Mouse (Mus musculus) urinary bladder, postnatal 10 days (tissue): ENCODE results near the gene Igfals.
A peak's percentile ranks its signal among the peaks of the same experiment; 100 is the strongest.

Experiments used
- DNase-seq: peaks from one replicate; pipeline ENCODE4 v3.0.0; 2022; ENCODE audit warnings: low spot score

Gene Igfals

GRCm38 (mm10) chr17:24865776-24866175, at the start of gene Igfals:
Igfals (plus strand) TSS chr17:24865997.
- no peak for DNase-seq

- DNase-seq = no peak
Observed at GRCm38 (mm10) chr17:24817503-24817902, 48.3 kb upstream of the Igfals start.

GRCm38 (mm10) chr17:24818172-24818571, 47.6 kb upstream of the Igfals start:
- DNase-seq = no peak

GRCm38 (mm10) chr17:24819469-24819868, 46.3 kb upstream of the Igfals start:
- DNase-seq = no peak

- DNase-seq = no peak
Observed at GRCm38 (mm10) chr17:24821351-24822280, 44.2 kb upstream of the Igfals start.

DNA sequence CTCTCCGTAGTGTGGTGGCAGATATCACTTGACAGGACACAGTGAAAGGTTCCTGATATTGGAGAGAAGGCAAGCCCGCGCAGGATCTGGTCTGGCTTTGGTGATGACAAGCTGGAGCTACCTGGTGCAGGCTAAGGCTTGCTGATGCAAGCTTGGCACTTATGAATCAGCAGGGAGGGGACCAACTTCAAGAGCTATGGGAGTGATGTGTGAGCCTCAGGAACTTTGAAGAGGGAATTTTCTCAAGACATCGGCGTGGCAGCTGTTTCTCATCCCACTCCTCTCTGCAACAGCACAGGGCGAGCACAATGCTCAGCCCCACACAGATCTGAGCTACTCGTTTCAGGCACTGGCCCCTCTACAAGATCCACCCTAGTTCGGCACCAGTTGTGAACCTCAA, 26.0 kb upstream of the Igfals start, which contains the start of gene Hagh:
TSS of gene Hagh (plus strand) at position 302 of the 400 bp plus-strand sequence.
- no peak for DNase-seq

DNA sequence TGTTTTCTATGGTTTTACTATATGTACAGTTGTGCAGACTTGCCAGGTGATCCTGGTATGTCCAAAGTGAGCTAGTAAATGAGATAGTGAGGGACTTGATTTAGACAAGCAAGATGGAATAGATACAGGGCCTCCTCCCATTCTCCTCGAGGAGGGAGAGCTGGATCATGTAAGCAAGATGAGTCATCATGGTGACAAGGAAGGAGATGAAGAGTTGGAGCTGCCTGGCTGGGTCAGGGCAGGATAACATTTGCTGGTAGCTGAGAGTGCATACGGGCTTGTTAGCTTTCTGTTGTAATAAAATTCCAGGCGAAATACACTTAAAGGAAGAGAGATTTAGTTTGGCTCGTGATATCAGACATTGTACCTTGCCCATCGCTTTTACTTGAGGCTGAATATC, 25.5 kb upstream of the Igfals start:
- DNase-seq = no peak

GRCm38 (mm10) chr17:24841133-24841532, 24.7 kb upstream of the Igfals start:
- no peak for DNase-seq

DNA sequence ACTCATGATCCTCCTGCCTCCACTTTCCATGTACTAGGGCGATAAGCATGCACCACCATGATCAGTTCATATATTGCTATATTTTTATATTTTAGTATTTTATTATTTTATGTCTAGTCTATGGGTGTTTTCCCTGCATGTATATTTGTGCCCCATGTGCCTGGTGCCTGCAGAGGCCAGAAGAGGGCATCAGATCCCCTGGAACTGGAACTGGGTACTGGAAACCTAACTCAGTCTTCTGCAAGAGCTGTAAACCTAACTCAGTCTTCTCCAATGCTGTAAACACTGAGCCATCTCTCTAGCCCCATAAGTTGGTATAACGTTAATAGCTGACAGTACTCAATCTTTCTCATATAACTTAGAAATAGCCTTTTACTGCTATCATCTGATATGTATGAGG, 23.2 kb upstream of the Igfals start:
- no peak for DNase-seq

DNA sequence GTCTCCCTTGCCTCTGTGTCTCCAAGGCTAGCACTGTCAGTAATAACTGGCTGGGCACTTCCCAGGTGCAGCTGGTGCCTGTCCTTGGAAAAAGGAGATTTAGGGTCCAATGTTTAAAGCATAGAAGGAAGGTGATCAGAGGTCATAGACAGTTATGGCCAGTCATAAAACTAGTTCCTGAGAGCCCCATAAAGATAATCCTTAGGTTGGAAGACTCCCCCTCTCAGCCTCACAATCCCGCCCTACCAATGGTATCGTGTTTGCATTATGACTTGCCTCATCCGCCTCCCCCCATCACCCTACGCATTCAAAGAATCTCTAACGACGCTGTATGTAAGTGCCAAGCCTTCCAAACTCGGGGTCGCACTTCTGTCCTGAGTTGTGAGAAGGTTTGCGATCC, 21.3 kb upstream of the Igfals start:
- no peak for DNase-seq

DNA sequence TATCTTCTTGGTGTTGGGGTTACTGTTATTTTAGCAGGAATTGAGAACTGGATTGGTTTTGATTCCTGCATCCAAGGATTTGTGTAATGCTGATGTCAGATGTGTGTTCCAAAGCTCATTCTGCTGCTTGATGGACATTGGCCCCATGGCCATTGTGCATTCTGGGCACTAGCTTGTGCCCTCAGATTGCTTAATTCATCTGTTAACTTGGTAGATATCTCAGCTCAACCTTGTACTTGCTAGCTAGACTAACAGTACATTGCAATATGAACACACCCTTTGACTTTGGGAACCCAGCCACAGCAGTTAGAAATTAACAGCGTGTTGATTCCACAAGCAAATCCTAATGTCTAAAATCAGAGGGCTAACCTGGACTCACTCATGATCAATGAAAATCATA, 18.4 kb upstream of the Igfals start:
- DNase-seq = no peak

DNA sequence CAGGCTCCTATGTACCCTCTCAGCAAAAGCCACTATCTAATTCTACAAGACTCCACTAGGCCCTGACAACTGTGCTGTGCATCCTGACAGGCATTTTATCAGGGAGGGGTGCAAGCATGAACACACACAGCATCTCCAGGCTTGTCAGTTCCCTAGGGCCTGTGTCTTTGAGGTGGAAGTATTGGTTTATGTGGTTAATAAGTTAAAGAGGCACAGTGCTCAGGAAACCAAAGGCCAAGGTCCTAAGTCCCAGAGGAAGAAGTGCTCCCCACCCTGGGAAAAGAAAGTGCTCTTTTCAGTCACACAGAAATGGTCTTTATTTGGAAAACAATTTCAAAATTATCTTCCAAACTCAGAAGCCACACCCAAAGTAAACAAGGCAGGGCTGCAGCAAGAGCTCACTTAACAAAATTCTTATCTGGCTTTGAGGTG, 17.2 kb upstream of the Igfals start:
- no peak for DNase-seq

DNA sequence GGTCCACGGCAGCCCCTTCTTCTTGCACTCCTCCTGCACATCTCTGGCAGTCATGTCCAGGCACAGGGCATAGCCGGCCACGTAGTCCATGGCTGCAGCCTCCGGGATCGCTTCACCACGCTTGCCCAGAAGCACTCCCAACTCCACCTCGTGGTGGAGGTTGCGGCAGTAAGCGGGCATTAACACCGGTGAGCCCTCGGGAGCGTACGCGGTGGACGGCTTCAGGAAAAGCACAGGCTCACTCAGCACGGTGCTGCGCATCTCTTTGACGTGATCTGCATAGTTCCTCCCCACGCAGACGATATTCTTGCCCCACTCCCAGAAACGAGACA, 16.1 kb upstream of the Igfals start:
- no peak for DNase-seq

DNA sequence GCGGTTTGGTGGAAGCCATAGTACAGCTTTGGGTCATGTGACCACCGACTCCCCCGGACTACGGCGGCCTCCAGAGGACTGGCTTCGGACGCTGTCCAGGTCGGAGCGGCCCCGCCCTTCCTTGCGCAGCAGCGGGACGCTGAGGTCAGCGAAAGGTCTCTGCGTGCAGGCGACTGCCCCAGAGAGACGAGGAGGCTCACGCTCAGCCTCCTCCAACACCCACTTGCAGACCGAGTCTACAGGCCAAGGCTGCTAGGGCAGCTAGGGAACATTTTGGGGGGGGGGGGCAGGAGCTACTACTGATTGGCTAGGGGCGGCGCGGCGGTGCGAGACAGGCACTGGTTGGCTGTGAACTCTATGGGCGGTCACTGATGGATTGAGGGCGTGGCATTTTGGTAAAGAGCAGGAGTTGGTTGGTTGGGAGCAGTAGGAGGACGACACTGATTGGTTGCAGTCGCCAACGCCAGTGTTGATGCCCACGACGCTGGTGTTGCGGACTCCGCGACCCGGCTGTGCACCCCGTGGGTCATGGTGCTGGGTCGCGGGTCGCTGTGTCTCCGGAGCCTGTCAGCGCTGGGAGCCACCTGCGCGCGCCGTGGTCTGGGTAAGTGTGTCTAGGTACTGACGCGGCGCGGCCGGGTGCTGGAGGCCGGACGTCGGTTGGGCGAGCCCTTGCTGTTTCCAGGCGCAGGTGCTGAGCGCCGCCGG, 15.6 kb upstream of the Igfals start, which contains the start of gene Fahd1:
TSS of gene Fahd1 (minus strand) at position 300 of the 708 bp plus-strand sequence.
- peak; percentile 75 for DNase-seq

GRCm38 (mm10) chr17:24850773-24851127, 15.0 kb upstream of the Igfals start:
- no peak for DNase-seq

DNA sequence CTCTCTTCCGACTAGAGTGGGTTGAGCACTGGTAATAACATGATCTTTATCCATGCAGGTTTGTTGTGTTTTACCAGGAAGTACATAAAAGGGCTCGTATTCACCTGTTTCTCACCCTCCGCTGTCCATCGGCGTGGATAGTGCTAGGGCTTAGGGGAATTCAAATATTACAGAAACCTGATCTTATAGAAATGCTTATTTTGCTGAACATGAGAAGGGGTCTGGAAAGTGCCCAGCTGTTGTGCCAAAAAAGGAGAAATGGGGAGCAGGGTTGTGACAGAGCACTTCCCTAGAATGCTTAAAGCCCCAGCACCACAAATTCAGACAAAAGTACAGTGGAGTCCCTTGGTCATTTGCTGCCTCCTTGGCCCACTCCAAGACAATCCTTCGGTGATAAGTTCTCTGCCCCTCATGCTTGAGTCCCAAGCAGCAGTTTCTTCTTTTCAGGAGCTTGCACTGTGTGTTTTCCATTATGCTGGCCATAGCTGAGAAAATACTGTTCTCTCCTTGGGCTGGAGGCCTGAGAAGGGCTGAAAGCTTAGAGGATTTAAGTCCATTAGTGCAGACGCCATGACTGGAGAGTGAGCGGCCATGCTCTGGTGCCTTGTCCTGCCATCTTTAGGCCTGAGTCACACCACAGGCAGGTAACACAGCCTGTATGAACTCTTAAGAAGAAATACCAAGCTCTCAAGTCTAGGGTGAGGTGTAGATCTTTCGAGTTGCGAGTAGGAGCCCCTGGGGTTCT, 14.2 kb upstream of the Igfals start:
- no peak for DNase-seq

- no peak for DNase-seq
Observed at GRCm38 (mm10) chr17:24855838-24856464, 9.8 kb upstream of the Igfals start.

DNA sequence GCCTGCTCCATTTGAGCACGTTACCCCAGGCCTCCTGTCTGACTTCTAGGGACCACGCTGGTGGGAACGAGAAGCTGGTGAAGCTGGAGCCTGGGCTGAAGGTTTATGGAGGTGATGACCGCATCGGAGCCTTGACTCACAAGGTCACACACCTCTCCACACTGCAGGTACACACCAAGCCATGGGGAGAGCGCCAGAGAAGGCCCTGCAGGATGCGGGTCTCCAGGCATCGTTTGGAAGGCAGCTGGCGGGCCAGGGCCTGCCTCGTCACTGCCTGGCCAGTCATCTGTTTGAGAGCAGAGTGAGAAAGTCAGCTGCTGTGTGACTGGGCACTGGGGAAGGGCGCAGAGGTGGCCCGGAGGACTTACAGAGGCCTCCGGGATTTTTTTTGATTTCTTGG, 9.2 kb upstream of the Igfals start:
- no peak for DNase-seq

GRCm38 (mm10) chr17:24857831-24858470, 7.8 kb upstream of the Igfals start:
- no peak for DNase-seq

GRCm38 (mm10) chr17:24858967-24859366, 6.8 kb upstream of the Igfals start:
- DNase-seq = no peak

DNA sequence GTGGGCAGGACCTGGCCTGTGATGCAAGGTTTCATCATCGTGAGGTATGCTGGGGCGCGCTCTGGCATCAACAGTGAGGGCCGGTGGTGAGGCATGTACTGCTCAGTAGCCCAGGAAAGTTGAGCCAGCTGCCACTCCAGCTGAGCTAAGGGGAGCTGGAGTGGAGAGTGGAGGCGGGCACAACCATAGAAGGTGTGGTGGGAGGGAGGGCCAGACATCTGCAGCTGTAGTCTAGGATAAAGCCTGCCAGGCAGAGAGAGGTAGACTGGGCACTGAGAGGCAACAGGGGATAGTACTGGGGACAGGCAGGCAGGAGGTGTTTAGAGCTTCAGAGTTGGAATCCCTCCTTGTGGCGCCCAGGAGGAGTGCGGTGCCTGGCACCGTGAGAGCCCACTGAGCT, 5.7 kb upstream of the Igfals start:
- no peak for DNase-seq

- DNase-seq = no peak
Observed at GRCm38 (mm10) chr17:24861785-24862184, 4.0 kb upstream of the Igfals start.
